ENCODE assay signal across 18 mouse cellular contexts in genomic region chr3:68604467-68604866, GRCm38 (mm10).
A peak's percentile ranks its signal among the peaks of the same experiment; 100 is the strongest.
DNase-seq lines count a peak whose midpoint lies in the region; ATAC-seq and TF ChIP-seq lines count a peak whose summit lies in the region.
"Had no signal": no experiment of that assay in that cellular context is flagged by ENCODE, and none has a peak within 500 bp of the region (broad histone marks: within the 10 kb centered on the region; RNA-seq: fewer than 3 reads in every experiment).

No protein-coding gene starts in this region.

- DNase-seq in cerebellum, adult 2 months = peak in 1 of 2 experiments; percentile 49
- no peak for DNase-seq in cerebellum, adult 9-10 months
- DNase-seq in midbrain, embryonic 11.5 days (ENCODE audit: low spot score, missing footprints) = peak; percentile 86
- DNase-seq in midbrain, embryonic 10.5 days (ENCODE audit: low spot score) = no peak
- no peak for DNase-seq in hindbrain, postnatal 0 days (ENCODE audit: low spot score)
- DNase-seq in ovary, postnatal 14 days (ENCODE audit: low spot score) = no peak
- no peak for DNase-seq in kidney, postnatal 14 days
- DNase-seq: cerebellum, adult 9-11 months; gastrocnemius, postnatal 14 days; kidney, adult 8-10 months; right cerebral cortex, postnatal 25 days had no signal

- peaks cover 41% of the 10 kb centered on the region for H3K4me1 ChIP-seq in cerebellum, adult 2 months (ENCODE audit: control insufficient read depth, insufficient read depth, low read length)
- H3K4me1 ChIP-seq in midbrain, embryonic 11.5 days (ENCODE audit: control insufficient read depth, insufficient read depth, low read length) = peaks cover 6% of the 10 kb centered on the region; the same call in 1 of the 2 replicates
- peaks cover 6% of the 10 kb centered on the region for H3K4me1 ChIP-seq in midbrain, embryonic 10.5 days
- H3K4me1 ChIP-seq in hindbrain, postnatal 0 days (ENCODE audit: insufficient read depth, low read length) = no peaks in the 10 kb centered on the region
- H3K4me1 ChIP-seq in neural tube, embryonic 15.5 days = peaks cover 34% of the 10 kb centered on the region
- H3K4me1 ChIP-seq: limb, embryonic 10.5 days had no signal

- no peaks in the 10 kb centered on the region for H3K27me3 ChIP-seq in cerebellum, adult 2 months (ENCODE audit: control insufficient read depth, insufficient read depth, low read length)
- no peaks in the 10 kb centered on the region for H3K27me3 ChIP-seq in midbrain, embryonic 11.5 days (ENCODE audit: control insufficient read depth, insufficient read depth, low read length)
- H3K27me3 ChIP-seq in midbrain, embryonic 10.5 days (ENCODE audit: low read depth, poor library complexity, severe bottlenecking) = no peaks in the 10 kb centered on the region
- no peaks in the 10 kb centered on the region for H3K27me3 ChIP-seq in hindbrain, postnatal 0 days (ENCODE audit: insufficient read depth, low read length)
- no peaks in the 10 kb centered on the region for H3K27me3 ChIP-seq in neural tube, embryonic 15.5 days (replicated peaks)
- H3K27me3 ChIP-seq: lung, embryonic 15.5 days had no signal

- TF ChIP-seq CTCF in cerebellum, adult 2 months (IDR thresholded peaks at IDR 0.05; ENCODE audit: borderline replicate concordance, insufficient read depth, low read depth, low read length) = no peak
- no peak for TF ChIP-seq CTCF in hindbrain, postnatal 0 days (IDR thresholded peaks at IDR 0.05; ENCODE audit: low read depth)

- whole genome bisulfite sequencing in cerebellum, adult 2 months = 20% methylated on average over 10 of the region's 10 CpGs
- WGBS in midbrain, embryonic 11.5 days = 70% methylated on average over 10 of the region's 10 CpGs
- 75% methylated on average over 10 of the region's 10 CpGs for whole genome bisulfite sequencing in midbrain, embryonic 10.5 days
- WGBS in hindbrain, postnatal 0 days = 53% methylated on average over 10 of the region's 10 CpGs
- WGBS in neural tube, embryonic 15.5 days = 61% methylated on average over 10 of the region's 10 CpGs

- ATAC-seq in midbrain, embryonic 11.5 days (ENCODE audit: low FRiP score) = peak; percentile 58
- ATAC-seq in hindbrain, postnatal 0 days = 0 out of 2 replicates have a peak, but pooled peaks have one; percentile 39
- ATAC-seq in neural tube, embryonic 15.5 days (ENCODE audit: low FRiP score) = no peak
- ATAC-seq: CD4-positive, CD25-positive, alpha-beta regulatory T cell, adult 4 months; inflammation-experienced regulatory T-cells, adult 6 months had no signal

- H3K4me2 ChIP-seq in midbrain, embryonic 11.5 days = no peak overlapping the region
- no peak overlapping the region for H3K4me2 ChIP-seq in hindbrain, postnatal 0 days (ENCODE audit: low read depth, low read length)
- H3K4me2 ChIP-seq in neural tube, embryonic 15.5 days = no peak overlapping the region
- H3K4me2 ChIP-seq: liver, embryonic 11.5 days; lung, embryonic 15.5 days had no signal

- H3K36me3 ChIP-seq in midbrain, embryonic 11.5 days (ENCODE audit: control insufficient read depth, insufficient read depth, low read length) = no peaks in the 10 kb centered on the region
- H3K36me3 ChIP-seq in midbrain, embryonic 10.5 days = 0 out of 2 replicates have a peak, but pooled peaks cover 3% of the 10 kb centered on the region
- no peaks in the 10 kb centered on the region for H3K36me3 ChIP-seq in hindbrain, postnatal 0 days (ENCODE audit: insufficient read depth, low read length)
- H3K36me3 ChIP-seq in neural tube, embryonic 15.5 days = 0 out of 2 replicates have a peak, but pooled peaks cover 3% of the 10 kb centered on the region
- H3K36me3 ChIP-seq: G1E; limb, embryonic 10.5 days; lung, embryonic 15.5 days had no signal

- no peak overlapping the region for H3K9ac ChIP-seq in midbrain, embryonic 11.5 days (ENCODE audit: low read length)
- no peak overlapping the region for H3K9ac ChIP-seq in hindbrain, postnatal 0 days (replicated peaks; ENCODE audit: low read length)
- H3K9ac ChIP-seq in neural tube, embryonic 15.5 days (replicated peaks) = no peak overlapping the region
- H3K9ac ChIP-seq: lung, embryonic 15.5 days had no signal

- peak overlapping the region; percentile 36 for H3K27ac ChIP-seq in cerebellum, adult 2 months (ENCODE audit: insufficient read depth, low read length)
- peak overlapping the region; percentile 45; the same call in 1 of the 2 replicates for H3K27ac ChIP-seq in midbrain, embryonic 11.5 days (ENCODE audit: low read depth, low read length)
- H3K27ac ChIP-seq in midbrain, embryonic 10.5 days (replicated peaks) = no peak overlapping the region
- 0 out of 2 replicates have a peak overlapping the region, but pooled peaks have one; percentile 15 for H3K27ac ChIP-seq in hindbrain, postnatal 0 days
- peak overlapping the region; percentile 45; the same call in 1 of the 2 replicates for H3K27ac ChIP-seq in neural tube, embryonic 15.5 days (replicated peaks)
- H3K27ac ChIP-seq: limb, embryonic 10.5 days; lung, embryonic 15.5 days had no signal

- H3K9me3 ChIP-seq in midbrain, embryonic 11.5 days (ENCODE audit: control insufficient read depth, low read length) = no peaks in the 10 kb centered on the region
- H3K9me3 ChIP-seq in midbrain, embryonic 10.5 days (replicated peaks) = no peaks in the 10 kb centered on the region
- no peaks in the 10 kb centered on the region for H3K9me3 ChIP-seq in hindbrain, postnatal 0 days (ENCODE audit: low read length)
- H3K9me3 ChIP-seq in neural tube, embryonic 15.5 days (replicated peaks) = no peaks in the 10 kb centered on the region
- H3K9me3 ChIP-seq: limb, embryonic 10.5 days; lung, embryonic 15.5 days had no signal

- no peak for TF ChIP-seq POLR2A in cerebellum, adult 2 months (IDR thresholded peaks at IDR 0.05; ENCODE audit: borderline replicate concordance, insufficient read depth, low read length)

- H3K4me3 ChIP-seq in cerebellum, adult 2 months (replicated peaks; ENCODE audit: insufficient read depth, low read depth, low read length) = no peak overlapping the region
- no peak overlapping the region for H3K4me3 ChIP-seq in midbrain, embryonic 11.5 days (ENCODE audit: low read depth, low read length)
- no peak overlapping the region for H3K4me3 ChIP-seq in midbrain, embryonic 10.5 days
- no peak overlapping the region for H3K4me3 ChIP-seq in hindbrain, postnatal 0 days (ENCODE audit: low read length)
- no peak overlapping the region for H3K4me3 ChIP-seq in neural tube, embryonic 15.5 days (replicated peaks)
- H3K4me3 ChIP-seq: limb, embryonic 10.5 days; lung, embryonic 15.5 days had no signal
